Mouse (Mus musculus): ENCODE measurements around the gene Pex6. TPM values are rescaled to one million over a fixed set of nuclear protein-coding genes. Genes with fewer than 3 reads are reported as not detected.

The Pex6 gene
- total and polyA plus RNA-seq, 2 experiments from 2014 or later: 6.5 to 22.2 TPM

DNA sequence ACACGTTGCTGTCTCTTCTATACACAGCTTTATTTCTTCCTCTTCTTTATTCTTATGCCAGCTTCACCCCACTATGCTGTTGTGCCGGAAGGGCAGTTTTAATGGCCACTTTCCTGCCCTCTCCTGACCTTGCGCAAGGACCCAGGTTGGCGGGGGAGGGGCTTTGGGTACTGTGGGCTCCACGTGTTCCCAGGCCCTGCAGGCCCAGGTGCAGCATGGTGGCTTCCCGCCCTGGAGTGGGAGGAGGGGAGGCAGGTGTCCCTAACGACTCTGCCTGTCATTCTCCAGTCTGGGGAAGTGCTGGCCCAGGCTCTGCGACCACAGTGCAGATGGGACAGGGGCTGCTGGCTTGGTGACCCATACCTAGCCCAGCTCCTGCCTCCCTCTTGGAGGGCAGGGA is 56.6 kb downstream of the Pex6 start:
- H3K27ac ChIP-seq (ENCODE audit: low read depth): no peak overlapping the region
- no peaks in the 10 kb centered on the region for H3K36me3 ChIP-seq (replicated peaks; ENCODE audit: control insufficient read depth, insufficient read depth, low read length)
- no peak overlapping the region for H3K4me3 ChIP-seq (ENCODE audit: low read depth, low read length)
- WGBS: 47% methylated on average over 8 of the region's 8 CpGs
- no peaks in the 10 kb centered on the region for H3K27me3 ChIP-seq (ENCODE audit: control insufficient read depth, insufficient read depth, low read length)
- DNase-seq (ENCODE audit: low spot score) (no peak), ATAC-seq (ENCODE audit: insufficient read depth, low read depth) (no peak)
- no peaks in the 10 kb centered on the region for H3K9me3 ChIP-seq (replicated peaks; ENCODE audit: control insufficient read depth, low read length)
- H3K4me1 ChIP-seq (ENCODE audit: control insufficient read depth, insufficient read depth): no peaks in the 10 kb centered on the region
- TF ChIP-seq CTCF (IDR thresholded peaks at IDR 0.05; ENCODE audit: low read depth): no peak
- no peak for TF ChIP-seq EP300 (IDR thresholded peaks at IDR 0.05; ENCODE audit: low read depth)
- no peak overlapping the region for H3K9ac ChIP-seq (replicated peaks; ENCODE audit: low read depth, low read length)
- no peak overlapping the region for H3K4me2 ChIP-seq (ENCODE audit: low read depth, low read length)

DNA sequence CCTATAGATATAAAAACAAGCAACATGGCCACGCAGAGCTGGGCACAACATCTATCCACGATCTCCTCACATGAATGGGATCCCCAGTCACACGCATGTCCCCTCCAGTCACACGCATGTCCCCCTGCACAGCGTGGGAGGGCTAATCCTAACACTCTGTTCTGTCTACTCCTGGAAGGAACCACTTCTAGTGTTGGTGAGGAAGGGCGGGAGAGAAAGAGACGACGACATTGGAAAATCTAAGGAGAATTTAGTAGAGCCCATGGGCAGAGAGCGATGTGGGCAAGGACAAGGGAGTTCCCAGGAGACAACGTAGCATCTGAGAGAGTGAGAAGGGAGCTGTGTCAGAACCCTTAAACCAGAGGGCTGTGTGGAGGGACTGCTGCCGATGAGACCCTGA is 59.3 kb downstream of the Pex6 start:
- Histone ChIP-seq H3K27ac (ENCODE audit: low read depth) (no peak overlapping the region), H3K9me3 (replicated peaks; ENCODE audit: control insufficient read depth, low read length) (no peaks in the 10 kb centered on the region), H3K4me3 (ENCODE audit: low read depth, low read length) (no peak overlapping the region), H3K4me1 (ENCODE audit: control insufficient read depth, insufficient read depth) (no peaks in the 10 kb centered on the region), H3K9ac (replicated peaks; ENCODE audit: low read depth, low read length) (no peak overlapping the region), H3K36me3 (replicated peaks; ENCODE audit: control insufficient read depth, insufficient read depth, low read length) (peaks cover 12% of the 10 kb centered on the region), H3K27me3 (ENCODE audit: control insufficient read depth, insufficient read depth, low read length) (no peaks in the 10 kb centered on the region), H3K4me2 (ENCODE audit: low read depth, low read length) (no peak overlapping the region)
- ATAC-seq (ENCODE audit: insufficient read depth, low read depth) (no peak), DNase-seq (ENCODE audit: low spot score) (no peak)
- WGBS: 86% methylated on average over 11 of the region's 11 CpGs
- TF ChIP-seq EP300 (IDR thresholded peaks at IDR 0.05; ENCODE audit: low read depth) (no peak), CTCF (IDR thresholded peaks at IDR 0.05; ENCODE audit: low read depth) (no peak)

DNA sequence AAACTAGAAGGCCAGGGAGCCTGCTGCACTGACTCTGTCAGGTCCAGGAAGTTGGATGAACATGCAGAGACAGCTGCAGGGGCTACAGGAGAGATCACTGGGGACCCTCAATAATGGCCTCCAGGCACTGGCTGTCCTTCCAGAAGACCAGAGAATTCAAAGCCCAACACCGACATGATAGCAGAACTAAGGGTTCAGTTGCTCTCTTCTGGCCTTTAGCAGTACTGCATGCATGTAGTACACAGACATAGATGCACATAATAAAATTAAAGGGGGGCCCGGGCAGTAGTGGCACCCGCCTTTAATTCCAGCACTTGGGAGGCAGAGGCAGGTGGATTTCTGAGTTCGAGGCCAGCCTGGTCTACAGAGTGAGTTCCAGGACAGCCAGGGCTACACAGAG is 59.8 kb downstream of the Pex6 start:
- H3K36me3 ChIP-seq (replicated peaks; ENCODE audit: control insufficient read depth, insufficient read depth, low read length): peaks cover 17% of the 10 kb centered on the region
- H3K9me3 ChIP-seq (replicated peaks; ENCODE audit: control insufficient read depth, low read length): no peaks in the 10 kb centered on the region
- WGBS: 86% methylated on average over 4 of the region's 4 CpGs
- DNase-seq (ENCODE audit: low spot score) (no peak), ATAC-seq (ENCODE audit: insufficient read depth, low read depth) (no peak)
- no peak overlapping the region for H3K4me3 ChIP-seq (ENCODE audit: low read depth, low read length)
- no peak overlapping the region for H3K27ac ChIP-seq (ENCODE audit: low read depth)
- TF ChIP-seq CTCF (IDR thresholded peaks at IDR 0.05; ENCODE audit: low read depth) (peak; percentile 24), EP300 (IDR thresholded peaks at IDR 0.05; ENCODE audit: low read depth) (no peak)
- no peaks in the 10 kb centered on the region for H3K27me3 ChIP-seq (ENCODE audit: control insufficient read depth, insufficient read depth, low read length)
- no peak overlapping the region for H3K4me2 ChIP-seq (ENCODE audit: low read depth, low read length)
- no peak overlapping the region for H3K9ac ChIP-seq (replicated peaks; ENCODE audit: low read depth, low read length)
- no peaks in the 10 kb centered on the region for H3K4me1 ChIP-seq (ENCODE audit: control insufficient read depth, insufficient read depth)

DNA sequence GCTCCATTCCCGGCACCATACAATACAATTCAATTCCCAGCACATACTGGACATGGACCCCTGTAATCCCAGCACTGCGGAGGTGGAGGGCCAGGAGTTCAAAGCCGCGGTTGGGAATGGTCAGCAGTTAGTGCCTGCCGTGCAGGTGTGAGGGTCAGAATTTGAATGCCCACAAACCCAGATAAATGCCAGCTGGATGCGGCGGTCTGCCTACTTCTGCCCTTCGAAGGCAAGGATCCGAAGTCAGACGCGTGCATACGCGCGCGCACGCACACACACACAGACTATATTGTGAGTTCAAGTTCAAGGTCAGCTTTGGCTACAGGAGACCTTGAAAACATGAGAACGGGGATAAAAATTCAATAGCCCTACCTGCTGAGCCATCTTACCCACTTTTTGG is 60.4 kb downstream of the Pex6 start:
- Histone ChIP-seq H3K4me3 (ENCODE audit: low read depth, low read length) (peak overlapping the region; percentile 97; the same call in 1 of the 2 replicates), H3K4me2 (ENCODE audit: low read depth, low read length) (peak overlapping the region; percentile 97), H3K9ac (replicated peaks; ENCODE audit: low read depth, low read length) (no peak overlapping the region), H3K27ac (ENCODE audit: low read depth) (peak overlapping the region; percentile 88; the same call in 1 of the 2 replicates), H3K27me3 (ENCODE audit: control insufficient read depth, insufficient read depth, low read length) (no peaks in the 10 kb centered on the region), H3K9me3 (replicated peaks; ENCODE audit: control insufficient read depth, low read length) (no peaks in the 10 kb centered on the region), H3K36me3 (replicated peaks; ENCODE audit: control insufficient read depth, insufficient read depth, low read length) (peaks cover 23% of the 10 kb centered on the region), H3K4me1 (ENCODE audit: control insufficient read depth, insufficient read depth) (no peaks in the 10 kb centered on the region)
- 58% methylated on average over 17 of the region's 17 CpGs for WGBS
- DNase-seq (ENCODE audit: low spot score) (no peak), ATAC-seq (ENCODE audit: insufficient read depth, low read depth) (no peak)
- TF ChIP-seq EP300 (IDR thresholded peaks at IDR 0.05; ENCODE audit: low read depth) (no peak), CTCF (IDR thresholded peaks at IDR 0.05; ENCODE audit: low read depth) (no peak)

DNA sequence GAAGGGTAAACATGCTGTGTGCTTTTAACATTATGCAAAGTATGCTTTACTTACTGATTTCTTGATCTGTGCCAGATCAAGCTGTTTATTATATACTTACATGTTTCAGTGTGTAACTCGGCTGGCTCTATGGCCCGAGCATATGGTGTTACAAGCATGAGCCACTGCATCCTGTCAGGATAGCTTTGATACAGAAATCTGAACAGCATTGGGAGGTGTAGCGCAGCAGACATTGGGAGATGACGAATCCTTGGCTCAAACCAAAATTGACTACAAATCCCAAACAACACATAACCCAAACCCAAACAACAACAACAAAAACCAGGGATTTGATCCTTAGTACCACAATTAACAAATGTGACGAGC is 60.8 kb downstream of the Pex6 start:
- peak; percentile 24; the same call in 1 of the 2 replicates for ATAC-seq (ENCODE audit: insufficient read depth, low read depth)
- Histone ChIP-seq H3K4me2 (ENCODE audit: low read depth, low read length) (peak overlapping the region; percentile 97), H3K27ac (ENCODE audit: low read depth) (peak overlapping the region; percentile 88), H3K36me3 (replicated peaks; ENCODE audit: control insufficient read depth, insufficient read depth, low read length) (peaks cover 26% of the 10 kb centered on the region), H3K27me3 (ENCODE audit: control insufficient read depth, insufficient read depth, low read length) (no peaks in the 10 kb centered on the region), H3K4me3 (ENCODE audit: low read depth, low read length) (peak overlapping the region; percentile 97), H3K4me1 (ENCODE audit: control insufficient read depth, insufficient read depth) (no peaks in the 10 kb centered on the region), H3K9me3 (replicated peaks; ENCODE audit: control insufficient read depth, low read length) (no peaks in the 10 kb centered on the region), H3K9ac (replicated peaks; ENCODE audit: low read depth, low read length) (peak overlapping the region; percentile 77; the same call in 1 of the 2 replicates)
- WGBS: 7% methylated on average over 5 of the region's 5 CpGs
- TF ChIP-seq EP300 (IDR thresholded peaks at IDR 0.05; ENCODE audit: low read depth) (peak; percentile 12; the same call in 1 of the 2 replicates), CTCF (IDR thresholded peaks at IDR 0.05; ENCODE audit: low read depth) (no peak)
- DNase-seq (ENCODE audit: low spot score): no peak

All from heart, postnatal 0 days (tissue).